Mouse (Mus musculus) induced T-regulatory cell, adult 2 months (primary cell): ENCODE measurements at regions not wholly inside any gene's neighbourhood (a gene's known extent, or its start where the extent isn't known, plus 50 kb on each side); places are given as distances from the start of the nearest gene placed in this dataset.
A peak's percentile ranks its signal among the peaks of the same experiment; 100 is the strongest.

ENCODE experiments used
- DNase-seq: peaks from one replicate; pipeline ENCODE4 v3.0.0-alpha.2; 2012; ENCODE audit warnings: low read depth

GRCm38 (mm10) chr16:85743022-85743421 lies 59.9 kb downstream of the Adamts1 start:
- DNase-seq = no peak

DNA sequence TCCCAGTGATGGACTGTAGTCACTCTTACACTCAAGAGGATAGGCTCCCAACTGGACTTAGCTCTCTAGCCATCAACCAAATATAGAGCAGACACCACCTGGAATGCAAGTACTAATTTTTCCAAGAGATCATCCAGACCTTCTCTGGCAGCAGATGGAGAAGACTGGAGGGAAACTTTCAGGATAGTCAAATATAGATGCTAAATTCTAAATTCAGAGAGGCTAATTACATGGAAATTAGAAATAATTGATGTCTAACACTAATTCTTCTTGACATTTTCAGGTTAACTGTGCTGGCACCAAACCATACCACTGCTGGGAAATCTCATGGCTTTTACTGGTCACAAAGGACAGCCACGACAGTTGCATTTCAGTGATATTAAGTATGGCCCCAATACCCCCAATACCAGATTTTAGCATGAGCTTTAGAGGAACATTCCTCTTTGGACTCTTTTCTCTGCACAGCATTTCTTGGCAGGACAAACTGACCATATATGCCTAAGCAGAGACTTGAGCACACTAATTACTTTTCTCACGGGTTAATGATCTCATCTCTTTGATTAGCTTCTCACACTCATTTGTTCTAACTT lies 64.2 kb downstream of the Adamts1 start:
- no peak for DNase-seq

DNA sequence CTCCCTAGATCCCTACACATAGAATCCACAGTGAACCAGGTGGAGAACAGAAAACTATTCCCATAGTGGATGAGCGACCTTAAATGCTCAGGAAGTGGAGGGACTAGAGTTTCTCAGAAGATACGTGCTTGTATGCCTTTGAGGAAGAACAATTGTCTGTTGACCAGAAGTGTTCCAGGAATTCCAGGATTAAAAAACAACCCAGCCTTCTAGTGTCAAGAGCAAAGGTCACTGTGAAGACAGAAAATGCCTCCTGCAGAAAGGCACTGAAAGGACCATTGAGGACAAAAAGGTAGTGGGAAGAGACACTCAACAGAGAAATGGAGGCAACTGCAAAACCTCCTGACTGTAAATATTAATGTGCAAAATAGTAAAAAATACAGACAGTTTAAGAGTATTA lies 74.9 kb downstream of the Adamts1 start:
- DNase-seq = no peak

DNA sequence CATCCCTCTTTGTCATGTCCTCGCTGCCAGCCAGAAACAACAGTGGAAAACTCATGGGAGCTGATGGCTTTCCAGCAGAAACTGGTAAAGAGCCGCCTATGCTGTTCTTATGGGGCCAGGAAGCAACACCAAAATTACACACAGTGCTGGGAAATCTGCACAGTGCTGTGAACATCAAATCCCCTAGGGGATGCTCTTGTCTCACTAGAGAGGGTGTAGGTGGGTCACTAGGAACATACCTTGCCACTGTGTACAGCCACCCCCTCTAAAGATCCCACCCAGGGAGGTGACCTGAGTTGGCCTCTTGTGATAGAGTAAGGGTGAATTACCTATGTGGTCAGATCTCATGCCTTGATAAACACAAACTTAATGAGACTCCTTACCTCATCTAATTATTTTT lies 80.9 kb downstream of the Adamts1 start:
- no peak for DNase-seq

DNA sequence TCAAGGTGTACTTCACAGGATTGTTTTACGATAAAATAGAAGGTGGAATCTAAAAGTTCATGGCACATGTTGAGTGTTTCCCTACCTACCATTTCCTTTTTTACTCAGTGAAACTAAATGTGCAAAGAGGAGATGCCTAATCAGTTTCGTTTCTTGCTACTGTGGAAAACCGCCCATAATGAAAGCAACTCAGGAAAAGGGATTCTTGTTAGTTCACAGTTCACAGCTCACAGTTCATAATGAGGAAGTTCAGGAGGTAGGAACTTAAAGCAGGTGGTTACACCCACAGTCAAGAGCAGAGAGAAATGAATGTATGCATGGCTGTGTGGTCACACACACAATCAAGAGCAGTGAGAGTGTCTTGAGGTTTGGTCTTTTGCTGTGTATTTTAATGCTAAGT lies 90.6 kb downstream of the Adamts1 start:
- no peak for DNase-seq

- no peak for DNase-seq
Measured at GRCm38 (mm10) chr16:85704254-85705020, 98.5 kb downstream of the Adamts1 start.

DNA sequence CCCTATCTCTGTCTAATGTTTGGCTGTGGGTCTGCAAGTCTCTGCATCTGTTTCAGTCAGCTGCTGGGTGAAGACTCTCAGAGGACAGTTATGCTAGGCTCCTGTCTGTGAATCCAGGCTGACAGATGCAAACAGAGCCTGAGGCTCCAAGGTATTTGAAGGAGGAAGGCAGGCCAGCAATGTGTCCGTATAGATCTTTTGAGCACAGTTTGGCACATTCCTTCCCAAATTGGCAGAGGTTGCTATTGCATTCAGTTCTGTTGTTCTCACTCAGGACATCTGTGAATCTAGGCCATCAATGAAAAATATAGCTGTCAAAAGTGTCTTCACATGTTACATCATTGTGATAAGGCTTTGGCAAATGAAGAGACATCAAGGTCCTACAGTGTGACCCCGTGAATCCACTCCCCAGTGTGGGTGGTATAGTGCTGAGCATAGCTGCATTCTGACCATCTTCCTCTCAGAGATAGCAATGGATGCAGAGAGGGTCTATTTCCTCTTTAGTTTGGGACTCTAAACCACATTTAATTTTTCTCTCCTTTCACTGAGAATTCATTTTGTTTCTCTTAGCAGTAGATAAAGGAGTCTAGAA lies 99.9 kb downstream of the Adamts1 start:
- DNase-seq = no peak

DNA sequence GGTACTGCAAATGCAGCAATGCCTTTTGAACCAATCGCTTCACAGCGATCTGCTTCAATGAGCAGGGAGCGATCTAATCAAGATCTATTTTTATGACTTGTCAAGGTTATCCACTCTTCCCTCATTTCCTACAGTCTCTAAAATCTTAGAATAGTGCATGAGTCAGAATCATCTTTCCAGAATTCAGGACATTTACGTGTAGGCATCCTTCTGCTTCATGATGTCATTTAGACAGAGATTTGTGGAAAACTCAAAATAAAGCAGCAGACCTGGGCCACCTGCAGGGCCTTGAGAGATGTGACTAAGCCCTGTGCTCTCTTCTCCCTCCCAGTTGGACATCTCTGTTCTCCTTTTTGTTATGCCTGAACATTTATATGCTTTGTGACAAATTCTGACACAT lies 103.6 kb downstream of the Adamts1 start:
- no peak for DNase-seq

DNA sequence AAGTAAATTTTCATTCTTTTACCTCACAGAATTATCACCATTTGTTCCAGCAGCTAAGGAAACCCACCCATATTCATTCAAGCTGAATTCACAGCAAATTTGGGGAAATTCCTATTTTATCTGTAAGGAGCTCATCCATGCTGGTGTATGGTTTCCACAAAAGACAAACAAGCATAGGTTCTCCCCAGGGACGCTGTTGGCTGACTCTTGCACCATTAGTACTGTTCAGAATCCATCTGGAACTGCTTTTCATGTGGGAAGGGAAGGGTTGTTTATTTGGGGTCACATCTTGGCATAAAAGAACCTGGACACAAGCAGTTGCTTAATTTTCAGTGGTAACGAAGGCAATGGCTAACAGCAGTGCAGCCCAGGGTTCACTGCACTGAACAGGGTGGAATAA lies 120.2 kb downstream of the Adamts1 start:
- no peak for DNase-seq

DNA sequence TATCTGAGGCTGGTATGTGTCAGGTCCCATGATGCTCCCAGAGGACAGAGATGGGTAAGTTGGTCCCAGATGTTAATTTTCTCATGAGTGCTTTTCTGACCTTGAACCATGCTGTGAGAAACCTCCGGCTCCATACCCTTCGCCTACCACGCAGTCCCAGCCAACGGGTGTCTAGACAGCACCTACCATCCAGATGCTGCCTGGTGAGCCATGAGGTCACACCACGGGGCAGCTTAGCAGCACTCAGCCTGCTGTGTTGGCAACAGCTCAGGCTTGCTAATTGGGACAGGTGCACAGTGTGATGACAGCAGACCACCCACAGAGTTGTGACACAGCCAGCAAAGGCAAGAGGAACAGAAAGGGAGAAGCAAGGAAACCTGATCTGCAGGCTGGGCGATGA lies 122.6 kb downstream of the Adamts1 start:
- no peak for DNase-seq

DNA sequence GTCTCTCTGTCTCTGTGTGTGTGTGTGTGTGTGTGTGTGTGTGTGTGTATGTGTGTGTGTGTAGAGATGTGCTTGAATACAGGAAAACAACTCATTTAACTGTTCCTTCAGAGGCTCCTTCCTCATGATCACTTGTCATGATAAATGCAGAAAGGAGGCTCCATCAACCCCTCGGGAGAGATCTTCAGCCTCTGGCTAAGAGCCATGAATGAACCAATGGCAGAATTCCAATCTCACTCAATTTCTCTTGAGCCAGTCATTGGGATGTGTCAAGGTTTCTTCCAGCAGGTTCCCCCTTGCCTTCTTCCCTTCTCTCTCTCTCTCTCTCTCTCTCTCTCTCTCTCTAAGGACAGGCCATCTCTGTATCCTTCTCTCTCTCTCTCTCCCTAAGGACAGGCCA lies 124.1 kb downstream of the Adamts1 start:
- no peak for DNase-seq

DNA sequence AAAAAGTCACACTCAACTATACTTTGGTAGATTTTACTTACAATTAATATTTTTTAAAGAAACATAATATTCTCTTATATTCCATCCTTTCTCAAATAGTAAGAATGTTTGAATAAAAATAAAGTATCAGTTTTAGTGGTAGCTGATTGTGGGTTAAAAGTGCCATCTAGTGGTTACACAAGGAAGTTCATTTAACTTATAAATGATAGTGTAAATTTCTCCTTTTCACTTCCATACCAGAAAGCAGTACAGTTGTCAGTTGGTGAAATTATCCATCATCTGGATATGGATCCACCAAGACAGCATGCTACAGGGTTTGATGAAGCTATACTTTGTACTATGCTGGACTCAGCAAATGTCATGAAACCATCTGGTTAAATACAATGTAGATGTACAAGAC lies 124.7 kb downstream of the Adamts1 start:
- DNase-seq = peak; percentile 12

- peak; percentile 0 for DNase-seq
Measured at GRCm38 (mm10) chr16:85677027-85677426, 123.8 kb upstream of the Cyyr1 start.

GRCm38 (mm10) chr16:85668767-85669166 lies 115.6 kb upstream of the Cyyr1 start:
- DNase-seq = no peak

GRCm38 (mm10) chr16:85667790-85668189 lies 114.6 kb upstream of the Cyyr1 start:
- no peak for DNase-seq

- DNase-seq = no peak
Measured at GRCm38 (mm10) chr16:85649516-85649915, 96.3 kb upstream of the Cyyr1 start.

- no peak for DNase-seq
Measured at GRCm38 (mm10) chr16:85640992-85641391, 87.8 kb upstream of the Cyyr1 start.

- DNase-seq = no peak
Measured at GRCm38 (mm10) chr16:85637079-85637478, 83.9 kb upstream of the Cyyr1 start.

- DNase-seq = no peak
Measured at GRCm38 (mm10) chr16:85629738-85630137, 76.5 kb upstream of the Cyyr1 start.

- no peak for DNase-seq
Measured at GRCm38 (mm10) chr16:85624505-85624904, 71.3 kb upstream of the Cyyr1 start.

- DNase-seq = no peak
Measured at GRCm38 (mm10) chr16:85604089-85604488, 50.9 kb upstream of the Cyyr1 start.
